Mouse (Mus musculus): ENCODE measurements at regions not wholly inside any gene's neighbourhood (a gene's known extent, or its start where the extent isn't known, plus 50 kb on each side); places are given as distances from the start of the nearest gene placed in this dataset.

DNA sequence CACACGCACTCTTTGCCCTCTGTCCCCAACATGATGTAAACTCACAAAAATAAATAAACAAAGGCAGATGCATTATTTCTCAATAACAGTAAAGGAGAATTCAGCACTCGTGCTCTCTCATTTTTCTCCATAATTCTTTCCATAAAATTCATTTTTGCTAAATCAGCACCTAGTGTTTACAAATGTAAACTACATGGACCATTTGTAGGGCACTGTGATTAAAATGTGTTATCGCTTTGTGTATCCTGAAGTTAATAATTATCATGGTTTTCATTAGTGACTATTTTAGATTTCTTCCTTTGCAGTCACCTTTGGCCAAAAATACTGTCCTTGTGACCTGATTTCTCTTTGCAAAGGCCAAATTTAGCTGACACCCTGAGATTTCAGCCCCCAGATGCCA, 61.0 kb upstream of the Ppm1b start:
- H3K27ac ChIP-seq (ENCODE audit: low read length) = no peak overlapping the region
- no peak for TF ChIP-seq EP300 (IDR thresholded peaks at IDR 0.05)
- TF ChIP-seq CTCF (IDR thresholded peaks at IDR 0.05) = no peak
- ATAC-seq (no peak), DNase-seq (ENCODE audit: low spot score) (no peak)
- no peaks in the 10 kb centered on the region for H3K4me1 ChIP-seq (ENCODE audit: insufficient read depth, low read depth, low read length)
- H3K9ac ChIP-seq (replicated peaks; ENCODE audit: low read depth) = no peak overlapping the region
- H3K4me3 ChIP-seq (ENCODE audit: low read depth, low read length) = no peak overlapping the region
- no peaks in the 10 kb centered on the region for H3K9me3 ChIP-seq (ENCODE audit: low read length)
- 63% methylated on average over 3 of the region's 3 CpGs for WGBS
- H3K36me3 ChIP-seq (ENCODE audit: insufficient read depth, low read length) = no peaks in the 10 kb centered on the region
- H3K27me3 ChIP-seq (replicated peaks; ENCODE audit: insufficient read depth, low read length) = no peaks in the 10 kb centered on the region
- H3K4me2 ChIP-seq (replicated peaks; ENCODE audit: low read depth, low read length) = no peak overlapping the region

DNA sequence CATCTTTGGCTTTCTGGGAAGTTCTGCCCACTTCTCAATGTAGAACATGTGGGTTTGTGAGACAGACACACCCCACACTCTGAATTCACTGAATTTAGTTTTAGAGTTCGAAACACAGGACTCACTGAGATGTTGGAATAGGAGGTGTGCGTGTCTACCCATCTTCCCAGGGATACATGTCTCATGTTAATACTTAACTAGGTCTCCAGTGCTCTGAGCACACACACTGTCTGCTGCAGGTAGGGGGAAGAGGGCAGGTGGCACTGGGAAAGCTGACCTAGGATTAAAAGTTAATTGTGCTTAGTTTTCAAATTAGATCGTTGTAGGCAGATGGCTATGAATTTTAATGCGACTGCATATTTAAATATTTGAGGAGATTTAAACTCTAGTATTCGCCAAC, 60.0 kb upstream of the Ppm1b start:
- no peaks in the 10 kb centered on the region for H3K9me3 ChIP-seq (ENCODE audit: low read length)
- DNase-seq (ENCODE audit: low spot score) (no peak), ATAC-seq (no peak)
- no peaks in the 10 kb centered on the region for H3K4me1 ChIP-seq (ENCODE audit: insufficient read depth, low read depth, low read length)
- H3K9ac ChIP-seq (replicated peaks; ENCODE audit: low read depth) = no peak overlapping the region
- TF ChIP-seq EP300 (IDR thresholded peaks at IDR 0.05) = no peak
- no peak for TF ChIP-seq CTCF (IDR thresholded peaks at IDR 0.05)
- H3K4me3 ChIP-seq (ENCODE audit: low read depth, low read length) = no peak overlapping the region
- no peaks in the 10 kb centered on the region for H3K36me3 ChIP-seq (ENCODE audit: insufficient read depth, low read length)
- WGBS = 82% methylated on average over 5 of the region's 5 CpGs
- no peaks in the 10 kb centered on the region for H3K27me3 ChIP-seq (replicated peaks; ENCODE audit: insufficient read depth, low read length)
- no peak overlapping the region for H3K27ac ChIP-seq (ENCODE audit: low read length)
- H3K4me2 ChIP-seq (replicated peaks; ENCODE audit: low read depth, low read length) = no peak overlapping the region

DNA sequence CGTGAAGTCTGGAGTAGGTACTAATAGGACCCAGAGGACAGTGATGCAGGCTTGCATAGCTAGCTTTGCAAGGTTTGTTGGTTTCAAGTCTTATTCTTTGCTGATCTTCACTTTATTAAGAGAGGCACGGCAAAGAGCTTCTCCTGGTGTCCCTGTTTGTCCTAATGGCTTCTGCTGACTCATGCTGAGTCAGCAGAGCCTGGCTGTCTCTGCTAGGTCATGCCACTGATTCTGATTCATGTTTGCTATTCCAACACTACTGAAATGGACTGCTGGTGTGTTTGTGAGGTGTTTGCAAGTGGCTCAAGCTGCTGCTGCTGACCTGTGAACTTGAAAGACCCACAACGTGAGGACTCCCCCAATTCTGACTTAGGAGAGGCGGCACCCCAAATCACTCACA, 58.1 kb upstream of the Ppm1b start:
- DNase-seq (ENCODE audit: low spot score) = no peak
- no peaks in the 10 kb centered on the region for H3K4me1 ChIP-seq (ENCODE audit: insufficient read depth, low read depth, low read length)
- WGBS = 86% methylated on average over 4 of the region's 4 CpGs
- H3K36me3 ChIP-seq (ENCODE audit: insufficient read depth, low read length) = no peaks in the 10 kb centered on the region
- no peak overlapping the region for H3K4me2 ChIP-seq (replicated peaks; ENCODE audit: low read depth, low read length)
- H3K27me3 ChIP-seq (replicated peaks; ENCODE audit: insufficient read depth, low read length) = no peaks in the 10 kb centered on the region
- TF ChIP-seq EP300 (IDR thresholded peaks at IDR 0.05) (no peak), CTCF (IDR thresholded peaks at IDR 0.05) (no peak)
- no peak overlapping the region for H3K27ac ChIP-seq (ENCODE audit: low read length)
- H3K9me3 ChIP-seq (ENCODE audit: low read length) = no peaks in the 10 kb centered on the region
- no peak overlapping the region for H3K4me3 ChIP-seq (ENCODE audit: low read depth, low read length)
- ATAC-seq = no peak
- no peak overlapping the region for H3K9ac ChIP-seq (replicated peaks; ENCODE audit: low read depth)

GRCm38 (mm10) chr17:84903625-84904337, 52.8 kb upstream of the Ppm1b start:
- no peak overlapping the region for H3K27ac ChIP-seq (ENCODE audit: low read length)
- WGBS = 70% methylated on average over 9 of the region's 9 CpGs
- DNase-seq (ENCODE audit: low spot score) = no peak

More at GRCm38 (mm10) chr17:84903625-84904337, 52.8 kb upstream of the Ppm1b start:
- Histone ChIP-seq H3K4me3 (ENCODE audit: low read depth, low read length) (no peak overlapping the region), H3K36me3 (ENCODE audit: insufficient read depth, low read length) (no peaks in the 10 kb centered on the region), H3K4me2 (replicated peaks; ENCODE audit: low read depth, low read length) (no peak overlapping the region), H3K27me3 (replicated peaks; ENCODE audit: insufficient read depth, low read length) (no peaks in the 10 kb centered on the region), H3K4me1 (ENCODE audit: insufficient read depth, low read depth, low read length) (no peaks in the 10 kb centered on the region), H3K9ac (replicated peaks; ENCODE audit: low read depth) (no peak overlapping the region), H3K9me3 (ENCODE audit: low read length) (no peaks in the 10 kb centered on the region)
- no peak for TF ChIP-seq CTCF (IDR thresholded peaks at IDR 0.05)
- no peak for ATAC-seq
